Mouse (Mus musculus) kidney, postnatal 36 days (tissue): ENCODE measurements around the gene Gm10718.
"Not testable (repeated sequence)": the region's sequence is repeated elsewhere in the genome, so short reads cannot be mapped to it uniquely, and the experiment has no call there.

Experiments
- DNase-seq, 2 experiments: peaks; one replicate each; pipeline ENCODE4 v3.0.0; 2021 to 2022; ENCODE audit warnings: mixed read lengths in 2 of 2

Gene Gm10718

GRCm38 (mm10) chr9:3025653-3026052, 2.3 kb downstream of the Gm10718 start:
- DNase-seq: peak; percentile 43 to 48

GRCm38 (mm10) chr9:3026136-3026535, 2.8 kb downstream of the Gm10718 start:
- not testable (repeated sequence) for DNase-seq

GRCm38 (mm10) chr9:3026741-3027140, 3.4 kb downstream of the Gm10718 start:
- peak in 1 of 2 experiments; percentile 8 for DNase-seq

- not testable (repeated sequence) for DNase-seq
Observed at GRCm38 (mm10) chr9:3027200-3027599, 3.9 kb downstream of the Gm10718 start.

GRCm38 (mm10) chr9:3029276-3030000, 6.1 kb downstream of the Gm10718 start:
- peak; percentile 10 to 29 for DNase-seq

GRCm38 (mm10) chr9:3030677-3031318, 7.5 kb downstream of the Gm10718 start:
- DNase-seq: not testable (repeated sequence)

GRCm38 (mm10) chr9:3034299-3034698, 11.0 kb downstream of the Gm10718 start, which contains the start of gene Gm17535:
Gene Gm17535, plus strand, starts transcription at chr9:3034599.
- not testable (repeated sequence) for DNase-seq

- DNase-seq: not testable (repeated sequence)
Observed at GRCm38 (mm10) chr9:3036577-3036976, 13.2 kb downstream of the Gm10718 start, which contains the start of gene Gm10715. Gene Gm10715, plus strand, starts transcription at chr9:3036877.

- not testable (repeated sequence) for DNase-seq
Observed at GRCm38 (mm10) chr9:3038161-3038560, 14.8 kb downstream of the Gm10718 start.
